Mouse (Mus musculus): ENCODE results near the gene Aicda. TPM values are rescaled to one million over a fixed set of nuclear protein-coding genes. Genes with fewer than 3 reads are reported as not detected.
A peak's percentile ranks its signal among the peaks of the same experiment; 100 is the strongest.

The Aicda gene
- total and polyA plus RNA-seq, 2 experiments from 2014 or later: not detected

DNA sequence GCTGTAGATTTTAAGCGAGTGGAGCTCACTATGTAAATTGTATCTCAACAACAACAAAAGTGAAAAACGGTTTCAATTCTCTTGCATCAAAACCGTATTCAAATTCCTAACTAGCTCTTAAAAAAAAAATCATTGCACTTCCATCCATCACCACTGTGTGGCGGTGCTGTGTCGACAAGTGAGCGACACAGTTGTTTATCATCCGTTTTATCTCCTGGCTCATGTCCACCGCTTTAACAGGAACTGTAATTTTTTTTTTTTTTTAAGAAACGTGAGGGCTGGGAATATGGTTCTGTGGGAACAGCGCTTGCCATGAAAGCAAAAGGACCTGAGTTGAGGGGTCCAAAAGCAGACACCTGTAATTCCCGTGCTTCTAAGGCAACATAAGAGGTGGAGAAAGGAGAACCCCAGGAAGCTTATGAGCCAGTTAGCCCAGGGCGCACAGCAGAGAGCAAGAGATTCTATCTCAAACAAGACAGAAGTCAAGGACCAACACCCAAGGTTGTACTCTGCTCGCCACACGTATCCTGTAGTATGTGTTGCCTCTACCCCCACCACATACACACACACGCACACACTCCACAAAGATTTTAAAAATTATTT, 3.5 kb downstream of the Aicda start:
- H3K9ac ChIP-seq (replicated peaks; ENCODE audit: low read depth, low read length): no peak overlapping the region
- peaks cover 11% of the 10 kb centered on the region for H3K27me3 ChIP-seq (ENCODE audit: control insufficient read depth, insufficient read depth, low read length)
- TF ChIP-seq EP300 (IDR thresholded peaks at IDR 0.05; ENCODE audit: low read depth) (no peak), CTCF (IDR thresholded peaks at IDR 0.05; ENCODE audit: low read depth) (peak; percentile 66)
- no peak overlapping the region for H3K27ac ChIP-seq (ENCODE audit: low read depth)
- ATAC-seq (ENCODE audit: insufficient read depth, low read depth): no peak
- H3K4me2 ChIP-seq (ENCODE audit: low read depth, low read length): no peak overlapping the region
- peak; percentile 34 for DNase-seq (ENCODE audit: low spot score)
- H3K4me3 ChIP-seq (ENCODE audit: low read depth, low read length): no peak overlapping the region
- no peaks in the 10 kb centered on the region for H3K4me1 ChIP-seq (ENCODE audit: control insufficient read depth, insufficient read depth)
- WGBS: 26% methylated on average over 15 of the region's 15 CpGs
- H3K36me3 ChIP-seq (replicated peaks; ENCODE audit: control insufficient read depth, insufficient read depth, low read length): no peaks in the 10 kb centered on the region
- no peaks in the 10 kb centered on the region for H3K9me3 ChIP-seq (replicated peaks; ENCODE audit: control insufficient read depth, low read length)

DNA sequence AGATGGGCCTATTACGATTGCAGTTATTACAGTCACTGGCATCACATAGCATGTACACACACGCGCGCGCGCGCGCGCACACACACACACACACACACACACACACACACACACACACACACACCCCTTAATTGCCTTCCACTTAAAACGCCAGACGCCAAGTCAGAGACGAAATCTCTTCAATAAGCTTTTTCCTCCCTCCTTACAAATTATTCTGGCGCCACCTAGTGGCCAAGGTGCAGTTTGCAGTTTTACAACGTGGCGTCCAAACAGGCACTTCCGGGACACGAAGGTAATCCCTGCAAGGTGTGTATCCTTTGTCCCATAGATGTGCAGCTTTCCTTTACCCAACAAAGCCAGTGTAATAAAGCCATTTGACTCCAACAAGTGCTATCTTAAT, 6.8 kb downstream of the Aicda start:
- DNase-seq (ENCODE audit: low spot score) (peak; percentile 69), ATAC-seq (ENCODE audit: insufficient read depth, low read depth) (no peak)
- no peak overlapping the region for H3K9ac ChIP-seq (replicated peaks; ENCODE audit: low read depth, low read length)
- H3K4me3 ChIP-seq (ENCODE audit: low read depth, low read length): no peak overlapping the region
- H3K36me3 ChIP-seq (replicated peaks; ENCODE audit: control insufficient read depth, insufficient read depth, low read length): no peaks in the 10 kb centered on the region
- no peaks in the 10 kb centered on the region for H3K9me3 ChIP-seq (replicated peaks; ENCODE audit: control insufficient read depth, low read length)
- H3K4me1 ChIP-seq (ENCODE audit: control insufficient read depth, insufficient read depth): no peaks in the 10 kb centered on the region
- peaks cover 14% of the 10 kb centered on the region for H3K27me3 ChIP-seq (ENCODE audit: control insufficient read depth, insufficient read depth, low read length)
- no peak for TF ChIP-seq EP300 (IDR thresholded peaks at IDR 0.05; ENCODE audit: low read depth)
- TF ChIP-seq CTCF (IDR thresholded peaks at IDR 0.05; ENCODE audit: low read depth): peak; percentile 90
- 8% methylated on average over 17 of the region's 17 CpGs for WGBS
- peak overlapping the region; percentile 33; the same call in 1 of the 2 replicates for H3K4me2 ChIP-seq (ENCODE audit: low read depth, low read length)
- H3K27ac ChIP-seq (ENCODE audit: low read depth): no peak overlapping the region

DNA sequence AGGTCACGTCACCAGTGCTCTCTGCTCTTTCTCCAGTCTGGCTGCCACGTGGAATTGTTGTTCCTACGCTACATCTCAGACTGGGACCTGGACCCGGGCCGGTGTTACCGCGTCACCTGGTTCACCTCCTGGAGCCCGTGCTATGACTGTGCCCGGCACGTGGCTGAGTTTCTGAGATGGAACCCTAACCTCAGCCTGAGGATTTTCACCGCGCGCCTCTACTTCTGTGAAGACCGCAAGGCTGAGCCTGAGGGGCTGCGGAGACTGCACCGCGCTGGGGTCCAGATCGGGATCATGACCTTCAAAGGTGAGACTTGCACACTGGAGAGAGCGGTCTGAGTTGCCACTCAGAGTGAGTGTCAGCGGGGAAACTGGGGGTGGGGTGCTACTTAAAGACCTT, 7.4 kb downstream of the Aicda start:
- Histone ChIP-seq H3K27ac (ENCODE audit: low read depth) (no peak overlapping the region), H3K4me1 (ENCODE audit: control insufficient read depth, insufficient read depth) (no peaks in the 10 kb centered on the region), H3K36me3 (replicated peaks; ENCODE audit: control insufficient read depth, insufficient read depth, low read length) (no peaks in the 10 kb centered on the region), H3K27me3 (ENCODE audit: control insufficient read depth, insufficient read depth, low read length) (peaks cover 14% of the 10 kb centered on the region), H3K9me3 (replicated peaks; ENCODE audit: control insufficient read depth, low read length) (no peaks in the 10 kb centered on the region), H3K9ac (replicated peaks; ENCODE audit: low read depth, low read length) (no peak overlapping the region), H3K4me2 (ENCODE audit: low read depth, low read length) (no peak overlapping the region), H3K4me3 (ENCODE audit: low read depth, low read length) (no peak overlapping the region)
- 76% methylated on average over 20 of the region's 20 CpGs for WGBS
- no peak for DNase-seq (ENCODE audit: low spot score)
- TF ChIP-seq CTCF (IDR thresholded peaks at IDR 0.05; ENCODE audit: low read depth) (no peak), EP300 (IDR thresholded peaks at IDR 0.05; ENCODE audit: low read depth) (no peak)
- ATAC-seq (ENCODE audit: insufficient read depth, low read depth): no peak

DNA sequence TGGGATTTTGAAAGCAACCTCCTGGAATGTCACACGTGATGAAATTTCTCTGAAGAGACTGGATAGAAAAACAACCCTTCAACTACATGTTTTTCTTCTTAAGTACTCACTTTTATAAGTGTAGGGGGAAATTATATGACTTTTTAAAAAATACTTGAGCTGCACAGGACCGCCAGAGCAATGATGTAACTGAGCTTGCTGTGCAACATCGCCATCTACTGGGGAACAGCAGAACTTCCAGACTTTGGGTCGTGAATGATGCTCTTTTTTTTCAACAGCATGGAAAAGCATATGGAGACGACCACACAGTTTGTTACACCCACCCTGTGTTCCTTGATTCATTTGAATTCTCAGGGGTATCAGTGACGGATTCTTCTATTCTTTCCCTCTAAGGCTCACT, 8.9 kb downstream of the Aicda start:
- Histone ChIP-seq H3K9ac (replicated peaks; ENCODE audit: low read depth, low read length) (no peak overlapping the region), H3K4me2 (ENCODE audit: low read depth, low read length) (peak overlapping the region; percentile 14; the same call in 1 of the 2 replicates), H3K4me1 (ENCODE audit: control insufficient read depth, insufficient read depth) (no peaks in the 10 kb centered on the region), H3K9me3 (replicated peaks; ENCODE audit: control insufficient read depth, low read length) (no peaks in the 10 kb centered on the region), H3K27me3 (ENCODE audit: control insufficient read depth, insufficient read depth, low read length) (peaks cover 14% of the 10 kb centered on the region), H3K27ac (ENCODE audit: low read depth) (no peak overlapping the region), H3K4me3 (ENCODE audit: low read depth, low read length) (no peak overlapping the region), H3K36me3 (replicated peaks; ENCODE audit: control insufficient read depth, insufficient read depth, low read length) (no peaks in the 10 kb centered on the region)
- TF ChIP-seq CTCF (IDR thresholded peaks at IDR 0.05; ENCODE audit: low read depth) (peak; percentile 86), EP300 (IDR thresholded peaks at IDR 0.05; ENCODE audit: low read depth) (no peak)
- ATAC-seq (ENCODE audit: insufficient read depth, low read depth) (no peak), DNase-seq (ENCODE audit: low spot score) (peak; percentile 37)
- WGBS: 3% methylated on average over 6 of the region's 6 CpGs

DNA sequence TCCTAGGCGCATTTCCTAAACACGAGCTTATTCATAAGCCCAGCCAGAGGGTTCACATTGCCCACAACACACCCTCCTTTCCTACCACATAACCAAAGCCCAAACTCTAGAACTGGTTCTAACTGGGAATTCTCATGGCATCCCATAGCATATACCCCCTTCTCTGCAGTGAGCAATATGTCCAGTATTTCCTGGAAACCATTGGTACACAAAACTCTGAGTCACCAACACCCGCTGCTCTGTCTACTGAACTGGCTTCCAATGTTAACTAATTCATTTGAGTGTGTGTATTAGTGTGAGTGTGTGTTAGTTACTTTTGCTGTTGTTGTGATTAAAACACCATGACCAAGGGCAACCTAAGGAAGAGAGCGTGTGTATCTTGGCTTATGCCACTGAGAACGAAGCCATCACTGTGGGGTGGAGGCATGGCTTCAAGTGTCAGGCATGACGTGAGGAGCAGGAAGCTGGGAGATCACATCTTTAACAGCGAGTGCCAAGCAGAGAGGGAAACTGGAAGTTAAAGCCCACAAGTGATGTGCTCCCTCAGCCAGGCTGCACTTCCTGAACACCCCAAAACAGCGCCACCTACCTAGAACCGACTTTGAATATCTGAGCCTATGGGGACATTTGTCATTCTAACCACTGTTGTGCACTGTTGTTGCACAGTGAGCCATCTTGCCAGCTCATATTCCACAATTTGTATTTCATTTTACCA, 11.6 kb downstream of the Aicda start:
- H3K4me1 ChIP-seq (ENCODE audit: control insufficient read depth, insufficient read depth): no peaks in the 10 kb centered on the region
- ATAC-seq (ENCODE audit: insufficient read depth, low read depth) (no peak), DNase-seq (ENCODE audit: low spot score) (no peak)
- no peaks in the 10 kb centered on the region for H3K36me3 ChIP-seq (replicated peaks; ENCODE audit: control insufficient read depth, insufficient read depth, low read length)
- H3K27me3 ChIP-seq (ENCODE audit: control insufficient read depth, insufficient read depth, low read length): peaks cover 14% of the 10 kb centered on the region
- no peak overlapping the region for H3K9ac ChIP-seq (replicated peaks; ENCODE audit: low read depth, low read length)
- H3K27ac ChIP-seq (ENCODE audit: low read depth): no peak overlapping the region
- no peaks in the 10 kb centered on the region for H3K9me3 ChIP-seq (replicated peaks; ENCODE audit: control insufficient read depth, low read length)
- no peak for TF ChIP-seq CTCF (IDR thresholded peaks at IDR 0.05; ENCODE audit: low read depth)
- no peak for TF ChIP-seq EP300 (IDR thresholded peaks at IDR 0.05; ENCODE audit: low read depth)
- no peak overlapping the region for H3K4me3 ChIP-seq (ENCODE audit: low read depth, low read length)
- 83% methylated on average over 9 of the region's 9 CpGs for WGBS
- no peak overlapping the region for H3K4me2 ChIP-seq (ENCODE audit: low read depth, low read length)

Measured in heart, postnatal 0 days (tissue).